Mouse (Mus musculus): ENCODE measurements around the gene C1qtnf7. TPM values are rescaled to one million over a fixed set of nuclear protein-coding genes. Genes with fewer than 3 reads are reported as not detected.

Gene C1qtnf7
- 10 to 100 TPM in 1 of 2 experiments, 1 to 10 TPM in 1; 8.0 to 10.2 TPM for total RNA-seq (2021)
- long read RNA-seq, experiment 1, transcript C1qtnf7-201 (3 exons, 3,879 nt), result major isoform, 9 of 14 reads
- long read RNA-seq, experiment 1, partial matches to known transcripts, result 0 of 14 reads
- long read RNA-seq, experiment 1, other reads (novel, unspliced or antisense), result 5 of 14 reads
- long read RNA-seq, experiment 2, transcript C1qtnf7-201 (3 exons, 3,879 nt), result major isoform, 8 of 14 reads
- long read RNA-seq, experiment 2, partial matches to known transcripts, result 2 of 14 reads
- long read RNA-seq, experiment 2, other reads (novel, unspliced or antisense), result 4 of 14 reads

DNA sequence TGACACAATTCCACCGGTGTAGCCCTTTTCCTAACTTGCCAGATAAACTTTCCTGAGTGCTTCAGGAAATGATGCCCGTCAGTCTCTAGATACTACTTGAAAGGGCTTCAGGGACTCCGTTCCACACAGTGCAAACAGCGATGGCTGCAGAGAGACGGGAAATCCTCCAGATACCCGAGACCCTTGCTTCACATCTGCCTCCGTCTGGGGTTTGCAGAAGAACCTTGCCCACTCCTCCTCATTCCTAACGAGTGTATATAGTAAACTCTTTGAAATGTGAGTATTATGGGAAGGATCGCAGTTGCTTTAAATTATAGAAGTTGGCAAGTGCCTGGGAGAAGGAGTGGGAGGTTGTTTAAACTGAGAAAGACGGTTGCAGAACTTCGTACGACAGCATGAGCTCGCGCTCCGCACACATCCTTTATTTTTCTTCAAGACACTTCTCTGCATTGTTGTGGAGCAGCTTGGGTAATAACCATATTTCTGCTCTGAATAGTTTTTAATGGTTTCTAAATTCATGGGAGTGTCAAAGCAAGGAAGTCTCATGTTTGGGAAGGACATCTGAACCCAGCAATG, at the start of gene C1qtnf7:
TSS of gene C1qtnf7 (plus strand) at position 138 of the 576 bp plus-strand sequence.
- intact Hi-C loops (cut with DNase I), result no loop called here
- DNase-seq, result no peak

DNA sequence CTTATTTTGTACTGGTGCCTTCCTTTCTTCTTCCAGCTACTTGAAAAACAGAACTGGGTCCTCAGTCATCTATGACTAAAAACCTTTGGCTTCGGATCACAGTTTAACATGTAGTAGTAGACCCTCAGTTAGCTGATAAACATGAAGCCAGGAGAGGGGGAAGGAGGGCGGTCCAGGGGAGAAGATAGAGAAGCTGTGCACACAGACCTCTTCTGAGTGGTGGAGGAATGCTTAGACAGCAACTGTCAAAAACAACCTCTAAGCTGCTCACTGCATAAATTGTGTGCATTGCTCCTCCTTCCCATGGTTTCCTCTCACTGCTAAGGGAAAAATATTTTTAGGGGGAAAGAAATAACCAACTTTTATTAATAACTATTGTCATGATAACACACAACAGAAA, 48.6 kb upstream of the C1qtnf7 start:
- no peak for DNase-seq

GRCm38 (mm10) chr5:43467214-43467613, 48.1 kb upstream of the C1qtnf7 start:
- intact Hi-C loops (cut with DNase I), result no loop called here

More for the DNA sequence above, 48.6 kb upstream of the C1qtnf7 start:
- intact Hi-C loops (cut with DNase I), result no loop called here

DNA sequence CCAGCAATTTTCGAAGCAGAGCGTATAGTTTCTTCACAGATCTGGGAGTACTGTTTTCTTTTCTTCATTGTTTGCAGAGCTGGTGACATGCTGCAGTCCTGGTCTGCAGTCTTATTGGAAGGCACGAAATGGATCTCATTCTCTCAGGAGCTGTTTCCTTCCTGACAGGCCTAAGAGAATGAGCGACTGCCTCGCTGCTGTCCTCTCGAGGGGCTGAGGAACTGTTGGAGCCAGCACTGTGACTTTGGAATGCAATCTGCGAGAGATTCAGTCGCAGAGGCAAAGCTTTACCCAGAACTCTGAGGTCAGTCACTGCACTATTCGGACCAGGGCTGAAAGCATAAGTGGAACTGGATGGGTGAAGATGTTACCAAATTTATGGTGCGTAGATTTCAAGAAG, 46.4 kb upstream of the C1qtnf7 start:
- no peak for DNase-seq
- intact Hi-C loops (cut with DNase I), result no loop called here

More at GRCm38 (mm10) chr5:43467214-43467613, 48.1 kb upstream of the C1qtnf7 start:
- no peak for DNase-seq

- intact Hi-C loops (cut with DNase I), result no loop called here
- DNase-seq, result no peak
Measured at GRCm38 (mm10) chr5:43477953-43478352, 37.4 kb upstream of the C1qtnf7 start.

DNA sequence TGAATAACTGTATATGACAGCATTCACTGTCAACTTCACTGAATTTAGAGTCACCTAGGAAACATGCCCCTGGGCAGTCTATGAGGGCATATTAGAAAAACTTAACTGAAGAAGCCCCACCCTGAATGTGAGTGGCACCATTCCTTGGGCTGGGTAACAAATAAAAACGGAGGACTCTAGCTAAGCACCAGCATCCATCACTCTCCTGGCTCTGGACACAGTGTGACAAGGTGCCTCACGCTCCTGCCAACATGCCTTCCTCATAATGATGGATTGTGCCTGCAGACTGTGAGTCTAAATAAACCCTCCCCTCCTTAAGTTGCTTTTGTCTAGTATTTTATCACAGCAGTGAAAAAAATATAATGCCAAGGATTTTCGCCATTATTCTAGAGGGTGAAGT, 35.3 kb upstream of the C1qtnf7 start:
- DNase-seq, result no peak
- intact Hi-C loops (cut with DNase I), result no loop called here

DNA sequence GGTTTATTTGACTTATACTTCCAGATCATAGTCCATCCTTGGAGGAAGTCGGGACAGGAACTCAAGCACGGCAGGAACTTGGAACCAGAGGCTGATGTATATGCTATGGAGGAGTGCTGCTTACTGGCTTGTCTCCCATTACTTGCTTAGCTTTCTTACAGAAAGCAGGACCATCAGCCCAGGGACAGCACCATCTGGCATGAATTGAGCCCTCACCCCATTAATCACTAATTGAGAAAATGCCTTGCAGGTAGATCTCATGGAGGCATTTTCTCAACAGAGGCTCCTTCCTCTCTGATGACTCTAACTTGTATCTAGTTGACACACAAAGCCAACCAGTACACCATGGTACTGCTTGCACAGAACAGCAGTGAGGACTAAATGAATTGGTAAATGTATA, 34.6 kb upstream of the C1qtnf7 start:
- no peak for DNase-seq
- intact Hi-C loops (cut with DNase I), result no loop called here

GRCm38 (mm10) chr5:43481824-43482223, 33.5 kb upstream of the C1qtnf7 start:
- intact Hi-C loops (cut with DNase I), result no loop called here
- DNase-seq, result no peak

DNA sequence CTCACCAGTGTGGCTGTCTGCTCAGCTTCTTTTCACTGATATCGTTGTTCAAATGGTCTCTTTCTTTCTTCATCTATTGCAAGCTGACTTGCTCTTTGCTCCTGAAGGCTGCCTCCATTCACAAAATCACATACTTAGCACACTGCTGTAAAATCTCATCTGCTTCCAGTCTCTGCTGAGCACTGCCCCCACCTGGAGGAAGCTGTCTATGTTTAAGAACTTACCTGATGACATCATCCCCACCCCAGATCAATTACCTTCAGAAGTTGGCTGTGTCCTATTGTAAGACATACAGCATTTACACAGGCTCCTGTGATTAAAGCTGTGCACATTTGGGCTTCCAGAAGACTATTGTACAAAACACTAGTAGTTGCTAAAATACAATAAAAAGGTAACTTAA, 13.5 kb upstream of the C1qtnf7 start:
- DNase-seq, result no peak
- intact Hi-C loops (cut with DNase I), result no loop called here

DNA sequence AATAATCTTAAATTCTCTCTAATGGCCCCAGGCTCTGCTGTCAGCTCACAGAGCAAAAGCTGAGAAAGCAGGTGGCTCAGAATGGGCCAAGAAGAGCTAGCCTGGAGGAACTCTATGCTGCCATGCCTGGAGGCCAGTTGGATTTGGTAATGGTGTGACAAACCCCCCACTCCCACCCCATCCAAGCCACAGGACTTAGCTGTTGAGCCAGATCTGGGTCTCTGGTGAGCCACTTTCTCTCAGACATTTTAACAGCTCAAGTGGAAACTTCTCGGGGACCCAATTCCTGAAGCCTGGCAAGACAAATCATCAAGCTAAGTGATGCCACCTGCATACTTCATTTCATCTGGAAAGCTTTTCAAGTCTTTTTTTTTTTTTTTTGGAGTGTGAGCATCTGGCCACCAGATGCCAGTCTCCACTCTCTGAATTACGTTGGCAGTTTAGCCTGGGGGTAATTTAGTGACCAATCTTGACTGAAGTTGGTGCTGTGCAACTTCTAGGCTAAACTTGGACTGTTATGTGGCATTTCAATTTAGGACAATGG, 11.0 kb upstream of the C1qtnf7 start:
- no peak for DNase-seq
- intact Hi-C loops (cut with DNase I), result no loop called here

DNA sequence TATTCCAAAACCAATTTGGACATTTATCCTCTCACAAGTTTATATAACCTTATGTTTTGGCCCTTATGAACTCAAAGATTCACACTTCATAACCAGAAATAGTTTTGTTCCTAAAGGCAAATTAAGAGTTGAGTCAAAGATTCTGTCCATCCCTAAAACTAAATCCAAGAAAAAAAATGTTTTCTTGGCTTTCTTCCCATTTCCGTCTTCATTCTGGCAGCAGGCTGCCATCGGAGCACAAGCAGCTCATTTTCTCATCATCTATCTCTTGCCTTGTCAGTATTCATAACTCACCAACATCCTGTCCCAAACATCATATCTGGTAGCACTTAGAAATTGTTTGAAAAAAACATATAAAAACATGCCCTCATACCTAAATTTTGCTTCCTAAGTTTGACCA, 6.9 kb upstream of the C1qtnf7 start:
- no peak for DNase-seq
- intact Hi-C loops (cut with DNase I), result no loop called here

DNA sequence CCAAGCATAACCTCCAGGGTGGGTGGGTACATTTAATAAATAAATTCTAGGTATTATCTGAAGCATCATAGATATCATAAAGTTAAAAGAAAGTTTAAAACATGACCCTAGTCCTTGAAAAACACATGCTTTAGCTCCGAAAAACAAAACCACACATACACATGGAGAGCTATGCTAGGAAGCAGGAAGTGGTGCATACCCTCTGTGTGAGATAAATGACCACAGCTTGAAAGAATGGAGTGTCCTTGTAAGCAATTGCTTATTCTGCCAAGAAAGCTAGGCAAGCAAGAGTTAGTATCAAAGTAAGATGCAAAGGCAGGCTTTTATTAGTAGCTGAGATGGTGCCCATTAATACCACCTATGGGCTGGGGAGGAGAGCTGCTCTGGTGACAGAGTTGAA, 6.4 kb upstream of the C1qtnf7 start:
- intact Hi-C loops (cut with DNase I), result no loop called here
- no peak for DNase-seq

DNA sequence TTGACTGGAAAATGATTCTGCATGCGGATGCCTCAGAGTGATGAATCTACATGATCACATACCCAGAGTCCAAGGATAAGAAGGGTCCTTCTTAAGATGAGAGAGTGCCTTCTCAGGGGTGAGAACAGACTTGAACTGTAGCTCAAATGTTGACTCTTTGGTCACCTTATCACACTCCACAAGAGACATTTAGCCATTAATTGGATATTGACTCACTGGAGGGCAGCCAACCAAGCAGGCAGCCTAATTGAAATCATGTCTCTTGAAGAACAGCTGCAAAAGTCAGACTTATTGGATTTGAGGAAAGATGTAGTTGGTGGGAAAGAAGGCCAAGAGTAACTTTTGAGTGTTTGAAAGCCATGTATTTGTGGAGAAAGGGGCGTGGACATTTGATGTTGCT, 4.2 kb upstream of the C1qtnf7 start:
- no peak for DNase-seq
- intact Hi-C loops (cut with DNase I), result no loop called here

- intact Hi-C loops (cut with DNase I), result no loop called here
- DNase-seq, result peak in 1 of 2 experiments; percentile 8
Measured at GRCm38 (mm10) chr5:43516491-43516890, 1.2 kb downstream of the C1qtnf7 start.

DNA sequence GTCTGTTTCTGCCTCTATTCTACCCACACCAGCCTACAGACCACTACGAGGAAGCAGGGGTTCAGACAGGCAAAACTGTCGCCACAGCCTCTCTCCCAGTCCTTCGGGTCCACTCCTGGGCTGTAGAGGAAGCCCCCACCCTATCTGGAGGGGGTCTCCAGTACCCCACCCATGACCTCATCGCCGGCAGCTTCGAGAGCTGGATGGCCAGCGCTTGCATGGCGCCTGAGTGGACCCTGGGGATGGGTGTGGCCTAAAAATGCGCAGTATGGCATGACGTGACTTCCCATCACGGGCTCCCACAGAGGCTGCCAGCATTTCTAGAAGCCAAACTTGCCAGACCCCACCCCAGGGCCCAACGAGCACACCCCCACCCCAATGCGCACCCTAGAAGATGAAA, 2.0 kb downstream of the C1qtnf7 start:
- intact Hi-C loops (cut with DNase I), result no loop called here
- peak; percentile 63 to 67 for DNase-seq

DNA sequence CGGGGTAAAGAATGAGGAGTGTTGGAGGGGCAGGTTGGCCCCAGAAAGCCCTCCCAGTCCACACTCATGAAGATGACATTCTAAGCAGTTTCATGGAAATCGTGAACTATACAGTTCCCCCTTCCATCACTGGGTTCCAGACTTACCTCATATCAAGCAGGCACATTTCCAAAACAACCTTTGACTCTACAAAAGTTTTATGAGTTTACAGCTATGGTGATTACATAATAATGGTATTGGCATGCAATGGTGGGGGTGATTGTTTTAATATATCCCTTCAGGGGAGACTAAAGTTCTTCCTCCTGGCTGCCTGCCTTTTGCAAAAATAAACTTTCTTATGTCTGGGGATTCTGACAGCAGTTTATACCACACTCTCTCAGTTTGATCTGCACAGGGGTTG, 4.6 kb downstream of the C1qtnf7 start:
- intact Hi-C loops (cut with DNase I), result no loop called here
- no peak for DNase-seq

DNA sequence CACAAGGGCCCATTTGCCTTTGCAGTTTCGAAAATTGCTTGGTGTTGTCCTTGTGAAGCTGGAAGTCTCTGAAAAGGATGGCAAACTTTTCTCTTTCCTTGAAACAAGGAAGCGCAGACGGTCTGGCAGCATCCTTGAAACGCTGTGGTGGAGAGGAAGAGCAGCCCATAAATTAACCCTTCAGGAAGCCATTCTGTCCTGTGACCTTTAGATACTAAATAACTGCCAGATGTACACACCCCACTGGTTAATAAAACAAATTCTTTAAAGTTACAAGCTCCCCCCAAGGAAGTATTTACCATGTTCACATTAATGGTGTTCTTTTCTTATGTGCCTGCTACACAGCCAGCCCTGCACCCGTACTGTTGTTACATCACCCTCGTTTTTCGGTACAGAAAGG, 6.0 kb downstream of the C1qtnf7 start:
- intact Hi-C loops (cut with DNase I), result no loop called here

GRCm38 (mm10) chr5:43522866-43523265, 7.5 kb downstream of the C1qtnf7 start:
- intact Hi-C loops (cut with DNase I), result no loop called here
- DNase-seq, result no peak

More for the DNA sequence above, 6.0 kb downstream of the C1qtnf7 start:
- DNase-seq, result no peak

DNA sequence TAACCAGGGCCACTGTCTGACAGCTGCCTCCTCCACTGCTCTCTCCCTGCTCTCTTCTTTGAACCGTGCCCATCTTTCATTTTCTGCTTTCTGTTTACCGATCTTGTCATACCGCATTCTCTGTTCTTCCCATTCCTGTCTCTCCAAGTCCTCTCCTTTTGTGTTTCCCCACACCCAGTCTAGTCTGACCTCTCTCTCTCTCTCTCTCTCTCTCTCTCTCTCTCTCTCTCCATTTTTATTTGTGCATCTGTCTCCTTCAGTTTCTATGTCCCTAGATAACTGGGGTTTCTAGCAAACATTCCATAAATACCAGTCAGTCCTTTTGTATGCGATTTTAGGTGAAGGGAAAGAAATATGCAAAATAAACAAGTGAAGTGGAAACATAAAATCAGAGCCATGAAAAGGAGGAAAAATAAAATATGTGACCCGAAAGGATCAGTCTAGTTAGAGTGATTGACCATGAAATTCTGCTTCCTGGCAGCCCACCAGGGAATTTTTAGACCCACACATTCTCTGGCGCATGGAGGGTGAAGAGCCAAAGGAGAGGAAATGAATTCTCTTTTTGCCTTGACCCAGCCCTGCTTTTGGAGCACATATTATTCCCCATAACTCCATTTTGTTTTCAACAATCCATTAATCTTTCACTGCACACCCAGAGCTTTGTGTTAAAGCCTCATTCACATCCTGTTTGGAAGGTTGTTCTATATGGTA, 11.7 kb downstream of the C1qtnf7 start:
- intact Hi-C loops (cut with DNase I), result no loop called here
- DNase-seq, result no peak

- DNase-seq, result no peak
- intact Hi-C loops (cut with DNase I), result no loop called here
Measured at GRCm38 (mm10) chr5:43530186-43530585, 14.8 kb downstream of the C1qtnf7 start.

- no peak for DNase-seq
- intact Hi-C loops (cut with DNase I), result no loop called here
Measured at GRCm38 (mm10) chr5:43530886-43531285, 15.5 kb downstream of the C1qtnf7 start.

Measured in heart, postnatal 14 days (tissue).